8 mouse cellular contexts compared by ENCODE assay signal in genomic region chr3:96198181-96198580, GRCm38 (mm10). TPM values are rescaled to one million over a fixed set of nuclear protein-coding genes. Genes with fewer than 3 reads are reported as not detected.
DNase-seq lines count a peak whose midpoint lies in the region; ATAC-seq and TF ChIP-seq lines count a peak whose summit lies in the region.

No protein-coding gene starts in this region.

- dilution Hi-C loops in CH12.LX (cut with MboI; ENCODE audit: extremely low pct_ligation_motif_present, extremely low pct_unique_long_range_greater_than_20kb, low sequenced_read_pairs), result no loop called here

- no peak for TF ChIP-seq EP300 in CH12.LX (IDR thresholded peaks at IDR 0.05; ENCODE audit: low read length)

- H3K4me2 ChIP-seq in CH12.LX (ENCODE audit: insufficient read depth, low read depth, poor library complexity, severe bottlenecking), result peak overlapping the region; percentile 99
- H3K4me2 ChIP-seq in midbrain, postnatal 0 days (ENCODE audit: low read depth, low read length, poor library complexity, severe bottlenecking), result peak overlapping the region; percentile 92

- H3K27ac ChIP-seq in CH12.LX (ENCODE audit: insufficient read depth, low read depth), result no peak overlapping the region; the same call in 1 of the 2 replicates
- peak overlapping the region; percentile 98 for H3K27ac ChIP-seq in limb, embryonic 10.5 days
- peak overlapping the region; percentile 100 for H3K27ac ChIP-seq in midbrain, postnatal 0 days (ENCODE audit: low read depth, low read length)

- H3K27me3 ChIP-seq in CH12.LX (replicated peaks), result no peaks in the 10 kb centered on the region
- H3K27me3 ChIP-seq in limb, embryonic 10.5 days (ENCODE audit: low read depth, poor library complexity, severe bottlenecking), result no peaks in the 10 kb centered on the region
- no peaks in the 10 kb centered on the region for H3K27me3 ChIP-seq in midbrain, postnatal 0 days (ENCODE audit: insufficient read depth, low read length)

- DNase-seq in cerebellum, adult 9-10 months, result peak; percentile 57
- no peak for DNase-seq in cerebellum, adult 18-20 months
- DNase-seq in CH12.LX (ENCODE audit: extremely low read depth), result peak; percentile 75
- no peak for DNase-seq in limb, embryonic 10.5 days (ENCODE audit: low spot score)
- peak; percentile 47 for DNase-seq in midbrain, postnatal 0 days (ENCODE audit: low spot score)
- DNase-seq in right cerebral cortex, adult 2 months (ENCODE audit: low spot score in 2 of 2), result no peak
- no peak for DNase-seq in right cerebral cortex, adult 18-20 months

- 0 out of 2 replicates have a peak, but pooled peaks have one; percentile 10 for ATAC-seq in erythroblast, adult 5-6 weeks (replicated peaks; ENCODE audit: low FRiP score, poor library complexity, severe bottlenecking)
- ATAC-seq in midbrain, postnatal 0 days (ENCODE audit: low FRiP score), result peak; percentile 38; the same call in 1 of the 2 replicates

- peaks cover 8% of the 10 kb centered on the region for H3K9me3 ChIP-seq in CH12.LX (replicated peaks; ENCODE audit: low read length)
- H3K9me3 ChIP-seq in limb, embryonic 10.5 days (replicated peaks), result no peaks in the 10 kb centered on the region
- H3K9me3 ChIP-seq in midbrain, postnatal 0 days (ENCODE audit: low read length), result no peaks in the 10 kb centered on the region

- no peaks in the 10 kb centered on the region for H3K79me2 ChIP-seq in CH12.LX (replicated peaks; ENCODE audit: control insufficient read depth, extremely low read depth, insufficient read depth, poor library complexity, severe bottlenecking)

- peaks cover 4 to 31% of the 10 kb centered on the region in 2 experiments for H3K36me3 ChIP-seq in CH12.LX (replicated peaks in 1 of 2; ENCODE audit: control insufficient read depth in 1 of 2, insufficient read depth in 1 of 2, low read length in 1 of 2)
- H3K36me3 ChIP-seq in limb, embryonic 10.5 days, result peaks cover 13% of the 10 kb centered on the region
- H3K36me3 ChIP-seq in midbrain, postnatal 0 days (ENCODE audit: insufficient read depth, low read length), result peaks cover 14% of the 10 kb centered on the region

- peak overlapping the region in 2 of 3 experiments; percentile 33 to 65 for H3K4me3 ChIP-seq in CH12.LX (replicated peaks in 1 of 3; ENCODE audit: low read depth in 2 of 3, low read length in 2 of 3, poor library complexity in 1 of 3)
- H3K4me3 ChIP-seq in limb, embryonic 10.5 days, result peak overlapping the region; percentile 66
- peak overlapping the region; percentile 59; the same call in 1 of the 2 replicates for H3K4me3 ChIP-seq in midbrain, postnatal 0 days (ENCODE audit: low read depth, low read length)

- TF ChIP-seq POLR2A in CH12.LX (IDR thresholded peaks at IDR 0.05; ENCODE audit: low read depth, low read length), result no peak

- peak overlapping the region; percentile 70 for H3K9ac ChIP-seq in CH12.LX (ENCODE audit: insufficient read depth, low read depth)
- H3K9ac ChIP-seq in midbrain, postnatal 0 days (replicated peaks; ENCODE audit: low read length, poor library complexity, severe bottlenecking), result peak overlapping the region; percentile 20

- peaks cover 7 to 21% of the 10 kb centered on the region in 2 experiments for H3K4me1 ChIP-seq in CH12.LX (ENCODE audit: control insufficient read depth in 1 of 2, insufficient read depth in 2 of 2)
- H3K4me1 ChIP-seq in limb, embryonic 10.5 days, result peaks cover 27% of the 10 kb centered on the region
- H3K4me1 ChIP-seq in midbrain, postnatal 0 days (ENCODE audit: insufficient read depth, low read length), result peaks cover 8% of the 10 kb centered on the region; the same call in 1 of the 2 replicates

- in situ Hi-C loops in CH12.LX (cut with MboI; ENCODE audit: low pct_ligation_motif_present, low pct_unique_long_range_greater_than_20kb, low sequenced_read_pairs), result no loop called here

- TF ChIP-seq CTCF in CH12.LX (conservative IDR thresholded peaks at IDR 0.05 in 1 of 2, IDR thresholded peaks at IDR 0.05 in 1 of 2; ENCODE audit: low read depth in 2 of 2, low read length in 2 of 2), result no peak
- no peak for TF ChIP-seq CTCF in midbrain, postnatal 0 days (IDR thresholded peaks at IDR 0.05)

- TF ChIP-seq RAD21 in CH12.LX (IDR thresholded peaks at IDR 0.05; ENCODE audit: low read depth, low read length), result no peak

- 6% methylated on average over 6 of the region's 6 CpGs for WGBS in limb, embryonic 10.5 days
- WGBS in midbrain, postnatal 0 days, result 7% methylated on average over 6 of the region's 6 CpGs

TF ChIP-seq in CH12.LX, 34 proteins besides CTCF, POLR2A, EP300 and RAD21 (continues in another document):
- peak; percentile 53; the same call in 1 of the 2 replicates for TF ChIP-seq MAX (IDR thresholded peaks at IDR 0.05; ENCODE audit: low read length)
- no peak for TF ChIP-seq JUND (conservative IDR thresholded peaks at IDR 0.05; ENCODE audit: low read depth, low read length)
- 0 out of 2 replicates have a peak, but pooled peaks have one; percentile 9 for TF ChIP-seq USF1 (IDR thresholded peaks at IDR 0.05; ENCODE audit: low read depth, low read length)
- no peak for TF ChIP-seq PAX5 (IDR thresholded peaks at IDR 0.05; ENCODE audit: low read length)
- TF ChIP-seq CHD1 (IDR thresholded peaks at IDR 0.05; ENCODE audit: low read depth, low read length), result no peak
- peak; percentile 80 for TF ChIP-seq BHLHE40 (IDR thresholded peaks at IDR 0.05; ENCODE audit: low read depth, low read length)
- 0 out of 2 replicates have a peak, but pooled peaks have one; percentile 47 for TF ChIP-seq MYC (IDR thresholded peaks at IDR 0.05; ENCODE audit: low read depth, low read length)
- TF ChIP-seq IRF4 (IDR thresholded peaks at IDR 0.05; ENCODE audit: low read depth, low read length), result no peak
- TF ChIP-seq SIN3A (IDR thresholded peaks at IDR 0.05; ENCODE audit: low read length), result peak; percentile 52; the same call in 1 of the 2 replicates
- TF ChIP-seq NELFE (IDR thresholded peaks at IDR 0.05; ENCODE audit: low read depth, low read length), result 0 out of 2 replicates have a peak, but pooled peaks have one; percentile 42
- no peak for TF ChIP-seq RCOR1 (conservative IDR thresholded peaks at IDR 0.05; ENCODE audit: low read depth, low read length)
- peak; percentile 59; the same call in 1 of the 2 replicates for TF ChIP-seq TBP (conservative IDR thresholded peaks at IDR 0.05; ENCODE audit: low read depth, low read length)
- TF ChIP-seq USF2 (conservative IDR thresholded peaks at IDR 0.05; ENCODE audit: low read depth, low read length), result 0 out of 2 replicates have a peak, but pooled peaks have one; percentile 9
- TF ChIP-seq E2F4 (IDR thresholded peaks at IDR 0.05; ENCODE audit: insufficient replicate concordance, low read depth, low read length), result no peak

RNA-seq across cellular contexts. Expression of gene Sv2a, which starts 17.2 kb away (rescaled TPM):
- 2.6 and 4.0 TPM in 2 replicates for total RNA-seq in CH12.LX (2012; rRNA removed)
- 0.97 and 1.1 TPM in 2 replicates for total RNA-seq in CH12.LX (2014; rRNA removed)
- 6.5 and 6.7 TPM in 2 replicates for polyA plus RNA-seq in CH12.LX (2012; ENCODE audit: insufficient read length, low read depth)
- total RNA-seq in erythroblast, adult 5-6 weeks (2015; ENCODE audit: low replicate concordance), result not detected in 2 replicates
- total RNA-seq in erythroblast, adult 5-6 weeks (2017; ENCODE audit: low replicate concordance), result not detected in 2 replicates
- 3.6 and 3.9 TPM in 2 replicates for polyA plus RNA-seq in limb, embryonic 10.5 days (2016; fragmentation: Nextera tagmentation; extraction: Ambion mirVana)
- total RNA-seq in midbrain, postnatal 0 days (2014; rRNA removed), result 157 and 160 TPM in 2 replicates
- polyA plus RNA-seq in midbrain, postnatal 0 days (2015; fragmentation: Nextera tagmentation; extraction: Ambion mirVana), result 167 and 176 TPM in 2 replicates

RNA-seq across cellular contexts. Expression of gene Bola1, which starts 21.3 kb away (rescaled TPM):
- total RNA-seq in CH12.LX (2012; rRNA removed) (48.2 and 57.0 TPM in 2 replicates), CH12.LX (2014; rRNA removed) (54.0 and 56.5 TPM in 2 replicates)
- polyA plus RNA-seq in CH12.LX (2012; ENCODE audit: insufficient read length, low read depth), result 47.6 and 56.2 TPM in 2 replicates
- total RNA-seq in erythroblast, adult 5-6 weeks (2015; ENCODE audit: low replicate concordance), result 8.8 TPM in 1 of 2 replicates, not detected in the other
- 3.2 and 5.9 TPM in 2 replicates for total RNA-seq in erythroblast, adult 5-6 weeks (2017; ENCODE audit: low replicate concordance)
- 74.2 and 76.5 TPM in 2 replicates for polyA plus RNA-seq in limb, embryonic 10.5 days (2016; fragmentation: Nextera tagmentation; extraction: Ambion mirVana)
- 29.5 and 36.8 TPM in 2 replicates for total RNA-seq in midbrain, postnatal 0 days (2014; rRNA removed)
- polyA plus RNA-seq in midbrain, postnatal 0 days (2015; fragmentation: Nextera tagmentation; extraction: Ambion mirVana), result 54.6 and 58.1 TPM in 2 replicates

RNA-seq across cellular contexts. Expression of gene Hist2h2ab, which starts 21.5 kb away (rescaled TPM):
- total RNA-seq in CH12.LX (2012; rRNA removed) (27.8 and 31.4 TPM in 2 replicates), CH12.LX (2014; rRNA removed) (1.1 and 2.1 TPM in 2 replicates)
- polyA plus RNA-seq in CH12.LX (2012; ENCODE audit: insufficient read length, low read depth), result not detected in 2 replicates
- 6.5 TPM in 1 of 2 replicates, not detected in the other for total RNA-seq in erythroblast, adult 5-6 weeks (2015; ENCODE audit: low replicate concordance)
- 35.6 and 94.8 TPM in 2 replicates for total RNA-seq in erythroblast, adult 5-6 weeks (2017; ENCODE audit: low replicate concordance)
- 0.63 and 1.2 TPM in 2 replicates for polyA plus RNA-seq in limb, embryonic 10.5 days (2016; fragmentation: Nextera tagmentation; extraction: Ambion mirVana)
- total RNA-seq in midbrain, postnatal 0 days (2014; rRNA removed), result 134 and 144 TPM in 2 replicates
- 1.1 TPM in 1 of 2 replicates, not detected in the other for polyA plus RNA-seq in midbrain, postnatal 0 days (2015; fragmentation: Nextera tagmentation; extraction: Ambion mirVana)

RNA-seq across cellular contexts. Expression of gene Hist2h2ac, which starts 22.5 kb away (rescaled TPM):
- 1,185 and 1,357 TPM in 2 replicates for total RNA-seq in CH12.LX (2012; rRNA removed)
- total RNA-seq in CH12.LX (2014; rRNA removed), result 28.1 and 53.9 TPM in 2 replicates
- 1.5 TPM in 1 of 2 replicates, not detected in the other for polyA plus RNA-seq in CH12.LX (2012; ENCODE audit: insufficient read length, low read depth)
- total RNA-seq in erythroblast, adult 5-6 weeks (2015; ENCODE audit: low replicate concordance), result 18.3 and 36.8 TPM in 2 replicates
- total RNA-seq in erythroblast, adult 5-6 weeks (2017; ENCODE audit: low replicate concordance), result 1,217 and 1,495 TPM in 2 replicates
- 11.7 and 16.3 TPM in 2 replicates for polyA plus RNA-seq in limb, embryonic 10.5 days (2016; fragmentation: Nextera tagmentation; extraction: Ambion mirVana)
- total RNA-seq in midbrain, postnatal 0 days (2014; rRNA removed), result 271 and 554 TPM in 2 replicates
- 1.7 and 1.9 TPM in 2 replicates for polyA plus RNA-seq in midbrain, postnatal 0 days (2015; fragmentation: Nextera tagmentation; extraction: Ambion mirVana)

RNA-seq across cellular contexts. Expression of gene Hist2h2be, which starts 22.7 kb away (rescaled TPM):
- total RNA-seq in CH12.LX (2012; rRNA removed) (3.8 and 3.9 TPM in 2 replicates), CH12.LX (2014; rRNA removed) (2.9 and 4.0 TPM in 2 replicates)
- 2.3 and 2.5 TPM in 2 replicates for polyA plus RNA-seq in CH12.LX (2012; ENCODE audit: insufficient read length, low read depth)
- 19.2 and 22.6 TPM in 2 replicates for total RNA-seq in erythroblast, adult 5-6 weeks (2015; ENCODE audit: low replicate concordance)
- total RNA-seq in erythroblast, adult 5-6 weeks (2017; ENCODE audit: low replicate concordance), result 19.5 and 32.7 TPM in 2 replicates
- 3.4 and 5.8 TPM in 2 replicates for polyA plus RNA-seq in limb, embryonic 10.5 days (2016; fragmentation: Nextera tagmentation; extraction: Ambion mirVana)
- 8.7 and 12.7 TPM in 2 replicates for total RNA-seq in midbrain, postnatal 0 days (2014; rRNA removed)
- 2.8 and 2.9 TPM in 2 replicates for polyA plus RNA-seq in midbrain, postnatal 0 days (2015; fragmentation: Nextera tagmentation; extraction: Ambion mirVana)

Comparison
In these comparisons a context has a peak if more than half of its experiments do, and no peak if none do; other contexts are left out.
1. DNase-seq: peak in cerebellum, adult 9-10 months (single experiment), CH12.LX (single experiment) and midbrain, postnatal 0 days (single experiment); none in cerebellum, adult 18-20 months (0 of 2), limb, embryonic 10.5 days (single experiment), right cerebral cortex, adult 2 months (0 of 2) and right cerebral cortex, adult 18-20 months (single experiment).
2. RNA of gene Sv2a, which starts 17.2 kb away (total RNA-seq): 157 to 160 TPM in midbrain, postnatal 0 days; 0.97 to 4.0 TPM in CH12.LX and not detected in erythroblast, adult 5-6 weeks; every median in the first group is over 10 times any median in the second.
3. Peak in every context shown above with its lines, with median percentiles within 50 percentile points of each other: H3K4me3 ChIP-seq.